Mouse (Mus musculus): Measurements from ENCODE around the gene Hist1h2bb. TPM values are rescaled to one million over a fixed set of nuclear protein-coding genes. Genes with fewer than 3 reads are reported as not detected.

Hist1h2bb gene
- total and polyA plus RNA-seq, 3 experiments: 3.2 to 2,278 TPM; not detected in 1

DNA sequence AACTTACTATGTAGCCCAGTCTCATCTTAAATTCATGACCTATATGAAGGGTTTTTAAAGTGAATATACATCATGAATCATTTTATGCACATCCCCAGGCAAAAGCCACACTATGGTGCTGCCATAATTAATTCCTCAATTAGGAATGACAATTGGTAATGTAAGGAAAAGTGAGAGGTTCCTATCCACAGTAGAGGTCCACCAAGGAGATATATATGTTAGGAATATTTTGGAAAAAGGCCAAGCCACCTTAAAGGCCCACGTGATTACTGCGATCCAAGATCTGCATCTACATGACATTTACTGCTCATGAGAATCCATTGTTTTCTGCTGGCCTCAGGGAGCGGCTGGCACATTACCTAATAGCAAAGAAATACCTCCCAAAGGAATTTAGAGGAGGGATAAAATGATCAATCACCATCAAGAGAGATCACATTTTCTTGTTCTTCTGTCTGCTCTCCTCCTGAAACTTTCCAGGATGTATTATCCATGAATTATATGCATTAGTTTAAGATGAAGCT, 12.8 kb downstream of the Hist1h2bb start:
- no peak for TF ChIP-seq HCFC1 (IDR thresholded peaks at IDR 0.05; ENCODE audit: low read depth, low read length)
- TF ChIP-seq USF1 (IDR thresholded peaks at IDR 0.05; ENCODE audit: low read depth, low read length): no peak
- no peak for TF ChIP-seq NELFE (IDR thresholded peaks at IDR 0.05; ENCODE audit: low read depth, low read length)
- no peak for TF ChIP-seq TAL1 (IDR thresholded peaks at IDR 0.05; ENCODE audit: low read length)
- no peak for TF ChIP-seq POLR2AphosphoS2 (IDR thresholded peaks at IDR 0.05; ENCODE audit: low read length)
- no peak for TF ChIP-seq POLR2A (IDR thresholded peaks at IDR 0.05; ENCODE audit: control insufficient read depth in 1 of 2, insufficient read depth in 1 of 2, low read depth in 1 of 2, low read length in 2 of 2, poor library complexity in 1 of 2)
- no peak for TF ChIP-seq ZNF384 (IDR thresholded peaks at IDR 0.05; ENCODE audit: low read depth, low read length)
- TF ChIP-seq ZC3H11A (IDR thresholded peaks at IDR 0.05; ENCODE audit: low read depth, low read length): no peak
- TF ChIP-seq E2F4 (IDR thresholded peaks at IDR 0.05; ENCODE audit: borderline replicate concordance, low read depth, low read length): no peak
- TF ChIP-seq ETS1 (IDR thresholded peaks at IDR 0.05; ENCODE audit: low read depth, low read length): no peak
- TF ChIP-seq BHLHE40 (IDR thresholded peaks at IDR 0.05; ENCODE audit: borderline replicate concordance, low read depth, low read length): no peak
- TF ChIP-seq KAT2A (conservative IDR thresholded peaks at IDR 0.05; ENCODE audit: low read depth, low read length): no peak
- TF ChIP-seq UBTF (IDR thresholded peaks at IDR 0.05; ENCODE audit: borderline replicate concordance, insufficient read depth, low read depth, low read length): no peak
- TF ChIP-seq USF2 (IDR thresholded peaks at IDR 0.05; ENCODE audit: borderline replicate concordance in 1 of 2, insufficient read depth in 1 of 2, low read depth in 1 of 2, low read length in 2 of 2): no peak
- peaks cover 0 to 13% of the 10 kb centered on the region in 2 experiments; a peak in 2 of 4 replicates for H3K4me1 ChIP-seq (ENCODE audit: control insufficient read depth in 1 of 2, insufficient read depth in 2 of 2, low read length in 2 of 2)
- peaks cover 0 to 44% of the 10 kb centered on the region in 2 experiments; a peak in 2 of 4 replicates for H3K36me3 ChIP-seq (ENCODE audit: control insufficient read depth in 1 of 2, insufficient read depth in 2 of 2, low read length in 2 of 2)
- H3K9me3 ChIP-seq (replicated peaks; ENCODE audit: insufficient read depth, low read length): no peaks in the 10 kb centered on the region
- H3K9ac ChIP-seq (ENCODE audit: control insufficient read depth, low read depth, low read length, poor library complexity, severe bottlenecking): peak overlapping the region; percentile 81
- H3K79me2 ChIP-seq (ENCODE audit: control insufficient read depth, insufficient read depth, low read length, poor library complexity): no peaks in the 10 kb centered on the region; the same call in 1 of the 2 replicates
- H3K27ac ChIP-seq (ENCODE audit: control insufficient read depth, low read depth, low read length): peak overlapping the region; percentile 97
- H3K4me3 ChIP-seq (ENCODE audit: control insufficient read depth in 1 of 2, insufficient read depth in 1 of 2, low read depth in 2 of 2, low read length in 2 of 2): no peak overlapping the region
- DNase-seq (ENCODE audit: low read depth, low spot score): peak; percentile 52
- H3K27me3 ChIP-seq (ENCODE audit: control insufficient read depth in 1 of 2, insufficient read depth in 2 of 2, low read length in 2 of 2): no peaks in the 10 kb centered on the region

DNA sequence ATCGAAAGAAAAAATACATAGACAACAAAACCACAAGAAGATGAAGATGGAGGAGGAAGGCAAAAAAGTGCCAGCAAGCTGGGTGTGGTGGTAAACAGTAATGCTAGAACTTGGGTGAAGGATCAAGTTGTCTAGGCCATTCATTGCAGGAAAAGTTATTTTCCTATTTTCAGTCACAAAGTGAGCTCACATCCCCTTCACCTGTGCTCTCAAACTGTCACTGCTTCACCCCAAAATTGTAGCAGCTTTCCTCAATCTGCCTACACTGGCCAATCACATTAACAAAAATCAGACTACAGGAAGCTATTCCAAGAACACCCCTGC, 13.3 kb downstream of the Hist1h2bb start:
- Histone ChIP-seq H3K27me3 (ENCODE audit: control insufficient read depth in 1 of 2, insufficient read depth in 2 of 2, low read length in 2 of 2) (no peaks in the 10 kb centered on the region), H3K27ac (ENCODE audit: control insufficient read depth, low read depth, low read length) (peak overlapping the region; percentile 97), H3K4me3 (ENCODE audit: control insufficient read depth in 1 of 2, insufficient read depth in 1 of 2, low read depth in 2 of 2, low read length in 2 of 2) (peak overlapping the region in 1 of 2 experiments; percentile 27; a peak in 2 of 4 replicates), H3K36me3 (ENCODE audit: control insufficient read depth in 1 of 2, insufficient read depth in 2 of 2, low read length in 2 of 2) (peaks cover 0 to 47% of the 10 kb centered on the region in 2 experiments; a peak in 2 of 4 replicates), H3K4me1 (ENCODE audit: control insufficient read depth in 1 of 2, insufficient read depth in 2 of 2, low read length in 2 of 2) (peaks cover 0 to 19% of the 10 kb centered on the region in 2 experiments; a peak in 2 of 4 replicates), H3K79me2 (ENCODE audit: control insufficient read depth, insufficient read depth, low read length, poor library complexity) (no peaks in the 10 kb centered on the region; the same call in 1 of the 2 replicates), H3K9ac (ENCODE audit: control insufficient read depth, low read depth, low read length, poor library complexity, severe bottlenecking) (peak overlapping the region; percentile 81), H3K9me3 (replicated peaks; ENCODE audit: insufficient read depth, low read length) (no peaks in the 10 kb centered on the region)
- TF ChIP-seq CTCF (IDR thresholded peaks at IDR 0.05 in 2 of 3, conservative IDR thresholded peaks at IDR 0.05 in 1 of 3; ENCODE audit: control insufficient read depth in 1 of 3, insufficient read depth in 1 of 3, low read depth in 2 of 3, low read length in 3 of 3, poor library complexity in 1 of 3, severe bottlenecking in 1 of 3): 0 out of 6 replicates have a peak, but pooled peaks of 1 of the 3 experiments have one; percentile 31
- no peak for TF ChIP-seq RCOR1 (IDR thresholded peaks at IDR 0.05; ENCODE audit: low read depth, low read length)
- no peak for DNase-seq (ENCODE audit: low read depth, low spot score)

Data from MEL (cell line).